Mouse (Mus musculus): ENCODE data around the gene 4930579F01Rik. TPM values are rescaled to one million over a fixed set of nuclear protein-coding genes. Genes with fewer than 3 reads are reported as not detected.

4930579F01Rik gene
- polyA plus RNA-seq, 1 experiment from 2014 or later = 0.13 TPM

DNA sequence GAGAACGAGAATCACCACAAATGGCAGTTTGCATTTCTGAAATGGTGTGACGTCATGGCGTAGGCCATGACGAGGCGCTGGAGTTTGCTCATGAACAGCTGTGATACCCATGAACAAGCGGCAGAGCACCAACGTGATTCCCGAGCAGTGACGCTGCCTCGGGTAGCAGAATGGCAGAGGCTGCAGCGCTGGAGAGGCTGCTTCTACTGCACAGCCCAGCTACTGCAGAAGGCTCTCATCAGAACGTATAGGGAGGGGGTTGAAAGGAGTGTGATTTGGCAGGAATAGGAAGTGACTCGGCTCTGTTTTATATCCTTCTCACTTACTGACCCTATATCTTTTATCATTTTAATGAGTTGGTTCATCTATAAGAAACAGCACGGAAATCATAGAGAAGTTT lies 74.8 kb downstream of the 4930579F01Rik start:
- Histone ChIP-seq H3K36me3 (no peaks in the 10 kb centered on the region), H3K4me2 (replicated peaks) (no peak overlapping the region), H3K27ac (no peak overlapping the region), H3K27me3 (no peaks in the 10 kb centered on the region), H3K9ac (no peak overlapping the region), H3K9me3 (no peaks in the 10 kb centered on the region), H3K4me3 (no peak overlapping the region), H3K4me1 (peaks cover 4% of the 10 kb centered on the region; the same call in 1 of the 2 replicates)
- ATAC-seq (ENCODE audit: low FRiP score, low read depth) = no peak
- 71% methylated on average over 14 of the region's 14 CpGs for WGBS

DNA sequence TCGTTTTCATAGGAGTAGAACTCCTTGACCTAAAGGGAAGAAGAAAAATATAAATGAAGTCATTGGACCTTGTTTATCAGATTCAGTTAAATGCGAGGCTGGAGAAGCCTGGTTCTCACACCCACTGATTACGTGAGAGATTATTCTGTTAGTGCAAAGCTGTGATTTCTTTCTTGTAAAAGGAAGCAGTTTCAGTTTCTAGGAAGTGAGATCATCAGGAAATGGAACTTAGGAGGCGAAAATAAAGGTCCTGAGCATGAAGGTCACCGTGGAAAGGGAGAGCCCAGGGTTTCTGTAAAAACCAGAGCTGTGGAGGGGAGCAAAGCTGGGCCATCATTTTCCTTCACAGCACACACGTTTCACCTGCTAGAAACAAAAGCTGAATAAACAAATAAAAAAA lies 75.2 kb downstream of the 4930579F01Rik start:
- H3K4me1 ChIP-seq = peaks cover 4% of the 10 kb centered on the region; the same call in 1 of the 2 replicates
- H3K9me3 ChIP-seq = no peaks in the 10 kb centered on the region
- H3K36me3 ChIP-seq = no peaks in the 10 kb centered on the region
- ATAC-seq (ENCODE audit: low FRiP score, low read depth) = no peak
- H3K4me2 ChIP-seq (replicated peaks) = no peak overlapping the region
- no peaks in the 10 kb centered on the region for H3K27me3 ChIP-seq
- H3K9ac ChIP-seq = no peak overlapping the region
- 71% methylated on average over 6 of the region's 6 CpGs for WGBS
- no peak overlapping the region for H3K27ac ChIP-seq
- no peak overlapping the region for H3K4me3 ChIP-seq

GRCm38 (mm10) chr3:138116871-138117270 lies 76.8 kb downstream of the 4930579F01Rik start:
- no peaks in the 10 kb centered on the region for H3K27me3 ChIP-seq
- peaks cover 4% of the 10 kb centered on the region; the same call in 1 of the 2 replicates for H3K4me1 ChIP-seq
- no peaks in the 10 kb centered on the region for H3K9me3 ChIP-seq
- no peak overlapping the region for H3K9ac ChIP-seq
- H3K4me3 ChIP-seq = no peak overlapping the region
- WGBS = 86% methylated on average over 4 of the region's 4 CpGs
- no peak overlapping the region for H3K4me2 ChIP-seq (replicated peaks)
- ATAC-seq (ENCODE audit: low FRiP score, low read depth) = no peak
- no peaks in the 10 kb centered on the region for H3K36me3 ChIP-seq
- H3K27ac ChIP-seq = no peak overlapping the region

DNA sequence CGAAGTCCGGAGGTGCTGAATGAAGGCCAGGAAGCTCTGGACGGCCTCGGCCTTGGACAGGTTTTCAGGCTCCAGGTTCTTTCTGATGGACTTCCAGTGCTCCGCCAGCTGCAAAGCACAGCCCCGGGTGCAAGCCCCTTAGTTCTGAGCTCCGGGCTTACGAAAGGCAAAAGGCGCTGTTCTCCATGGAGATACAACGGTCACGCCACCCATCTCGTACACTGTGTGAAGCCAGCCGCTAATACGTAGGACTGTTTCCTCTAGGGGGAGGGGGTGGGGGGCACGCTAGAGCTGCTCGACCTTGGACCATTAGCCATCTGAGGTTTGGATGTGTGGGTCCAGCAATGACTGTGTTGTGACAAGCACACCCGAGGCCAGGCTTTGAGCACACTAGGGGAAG lies 79.5 kb downstream of the 4930579F01Rik start:
- Histone ChIP-seq H3K27me3 (no peaks in the 10 kb centered on the region), H3K4me3 (no peak overlapping the region), H3K4me2 (replicated peaks) (no peak overlapping the region), H3K9ac (no peak overlapping the region), H3K36me3 (no peaks in the 10 kb centered on the region), H3K4me1 (peaks cover 4% of the 10 kb centered on the region; the same call in 1 of the 2 replicates), H3K27ac (no peak overlapping the region), H3K9me3 (no peaks in the 10 kb centered on the region)
- WGBS = 83% methylated on average over 17 of the region's 17 CpGs
- no peak; the same call in 1 of the 2 replicates for ATAC-seq (ENCODE audit: low FRiP score, low read depth)

Other genes starting within 250 kb of the 4930579F01Rik start
- 3.4 TPM in 2 replicates for gene Dapp1, start 212.3 kb downstream of the 4930579F01Rik start, polyA plus RNA-seq (2015; fragmentation: Nextera tagmentation; extraction: Ambion mirVana)
- gene 1110002E22Rik, start 128.8 kb downstream of the 4930579F01Rik start, polyA plus RNA-seq (2015; fragmentation: Nextera tagmentation; extraction: Ambion mirVana) = 1.6 and 2.3 TPM in 2 replicates
- gene Gm5105, start 126.4 kb downstream of the 4930579F01Rik start, polyA plus RNA-seq (2015; fragmentation: Nextera tagmentation; extraction: Ambion mirVana) = 0.09 TPM in 1 of 2 replicates, not detected in the other
- 11.1 and 11.2 TPM in 2 replicates for gene Trmt10a, start 50.4 kb downstream of the 4930579F01Rik start, polyA plus RNA-seq (2015; fragmentation: Nextera tagmentation; extraction: Ambion mirVana)
- gene Mttp, start 48.9 kb downstream of the 4930579F01Rik start, polyA plus RNA-seq (2015; fragmentation: Nextera tagmentation; extraction: Ambion mirVana) = 9.0 and 9.2 TPM in 2 replicates
- 0.32 and 1.1 TPM in 2 replicates for gene Adh7, start 23.9 kb upstream of the 4930579F01Rik start, polyA plus RNA-seq (2015; fragmentation: Nextera tagmentation; extraction: Ambion mirVana)
- 6.1 and 6.7 TPM in 2 replicates for gene Adh1, start 67.2 kb upstream of the 4930579F01Rik start, polyA plus RNA-seq (2015; fragmentation: Nextera tagmentation; extraction: Ambion mirVana)
- not detected in 2 replicates for gene Adh6a, start 119.5 kb upstream of the 4930579F01Rik start, polyA plus RNA-seq (2015; fragmentation: Nextera tagmentation; extraction: Ambion mirVana)
- gene Adh6b, start 147.9 kb upstream of the 4930579F01Rik start, polyA plus RNA-seq (2015; fragmentation: Nextera tagmentation; extraction: Ambion mirVana) = 0.80 and 1.1 TPM in 2 replicates
- not detected in 2 replicates for gene Adh4, start 221.6 kb upstream of the 4930579F01Rik start, polyA plus RNA-seq (2015; fragmentation: Nextera tagmentation; extraction: Ambion mirVana)
- gene Adh5, start 249.3 kb upstream of the 4930579F01Rik start, polyA plus RNA-seq (2015; fragmentation: Nextera tagmentation; extraction: Ambion mirVana) = 194 and 208 TPM in 2 replicates